Mouse (Mus musculus) layer of hippocampus, adult 11-12 months (tissue): ENCODE data around the gene Ttyh3.

Experiments
- DNase-seq: peaks from one replicate; pipeline ENCODE4 v3.0.0; 2022; ENCODE audit warnings: low spot score

Ttyh3 gene

DNA sequence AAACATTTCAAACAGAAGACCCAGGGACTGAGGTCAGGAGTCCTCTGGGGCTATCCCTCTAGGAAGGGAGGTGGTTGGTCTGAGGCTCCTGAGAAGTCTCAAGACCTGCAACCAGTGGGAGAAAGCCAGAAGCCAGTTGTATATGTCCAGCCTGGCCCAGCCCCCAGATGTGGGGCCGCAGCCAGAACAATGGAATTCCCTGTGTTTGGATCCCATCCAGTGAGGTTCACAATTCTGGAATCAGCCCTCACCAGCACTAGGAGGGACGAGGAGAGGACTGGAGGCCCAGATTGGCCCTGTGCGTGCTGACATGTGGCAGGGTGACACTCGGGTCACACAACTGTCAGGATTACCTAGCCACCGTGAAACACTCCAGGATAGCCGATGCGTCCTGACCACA lies 3.8 kb upstream of the Ttyh3 start:
- no peak for DNase-seq

DNA sequence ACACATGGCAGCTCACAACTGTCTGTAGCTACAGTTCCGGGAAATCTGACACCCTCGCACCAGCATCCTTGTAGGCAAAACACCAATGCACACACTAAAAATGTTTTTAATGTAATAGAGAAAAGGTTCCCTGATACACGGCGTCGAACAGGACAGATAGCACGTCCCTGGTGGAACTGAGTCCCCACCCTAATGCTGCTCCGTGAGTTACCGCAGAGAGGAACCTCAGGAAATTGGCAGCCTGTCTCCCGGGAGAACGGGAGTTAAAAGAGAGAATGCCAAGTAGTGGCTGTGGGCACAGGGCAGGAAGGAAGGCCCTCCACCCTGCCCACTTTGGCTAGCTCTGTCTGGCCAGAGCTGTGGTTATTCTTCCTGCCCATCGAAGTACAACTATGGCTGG lies 2.4 kb upstream of the Ttyh3 start:
- no peak for DNase-seq

DNA sequence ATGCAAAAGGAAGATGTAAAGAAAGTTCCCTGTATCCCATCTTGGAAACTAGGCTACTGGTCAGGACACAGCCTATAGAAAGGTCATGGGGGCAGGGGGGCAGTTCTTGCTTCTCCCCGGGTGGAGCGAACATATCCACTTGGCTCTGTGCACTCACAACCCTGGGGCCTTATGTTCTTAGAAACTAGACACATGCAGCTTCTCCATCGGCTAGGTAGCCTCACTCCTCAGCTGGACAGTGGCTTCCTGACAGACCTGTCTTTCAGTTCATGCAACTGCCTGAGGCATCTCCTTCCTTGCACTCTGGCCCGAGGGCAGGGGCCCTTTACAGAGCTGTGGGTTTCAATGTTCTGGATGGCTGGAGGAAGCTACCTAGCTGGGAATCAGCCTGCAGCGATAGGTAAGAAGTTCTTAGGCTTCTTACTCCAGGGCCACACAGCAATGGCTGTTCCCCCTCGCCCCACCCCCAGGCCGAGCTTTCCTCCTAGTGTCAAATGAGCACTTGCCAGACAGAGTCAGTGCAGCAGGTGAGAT lies 1.1 kb upstream of the Ttyh3 start:
- no peak for DNase-seq

DNA sequence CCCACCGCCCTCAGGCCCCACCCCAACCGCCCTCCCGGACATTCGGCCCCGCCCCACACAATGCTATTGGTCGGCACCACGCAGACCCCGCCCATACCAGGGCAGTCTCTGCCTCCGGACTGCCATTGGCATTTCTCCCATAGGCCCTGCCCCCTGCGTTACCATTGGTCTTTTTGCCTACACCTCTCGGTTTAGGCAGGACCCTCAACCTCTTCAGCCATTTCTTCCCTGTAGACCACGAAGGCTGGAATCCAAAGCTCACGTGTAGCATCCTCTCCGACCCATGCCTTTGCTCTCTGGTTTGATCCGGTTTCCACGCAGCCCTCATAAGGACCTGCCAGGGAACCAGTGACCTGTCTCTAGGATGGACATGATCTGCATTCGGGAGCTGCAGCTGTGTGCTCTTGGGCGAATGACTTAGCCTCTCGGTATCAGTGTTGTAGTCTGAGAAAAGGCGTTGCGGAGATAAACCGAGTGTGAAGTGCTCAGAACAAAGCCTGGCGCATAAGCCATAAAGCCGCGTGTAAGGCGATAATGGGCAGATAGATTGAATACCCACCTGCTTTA lies 353 bp upstream of the Ttyh3 start:
- peak; percentile 97 for DNase-seq

DNA sequence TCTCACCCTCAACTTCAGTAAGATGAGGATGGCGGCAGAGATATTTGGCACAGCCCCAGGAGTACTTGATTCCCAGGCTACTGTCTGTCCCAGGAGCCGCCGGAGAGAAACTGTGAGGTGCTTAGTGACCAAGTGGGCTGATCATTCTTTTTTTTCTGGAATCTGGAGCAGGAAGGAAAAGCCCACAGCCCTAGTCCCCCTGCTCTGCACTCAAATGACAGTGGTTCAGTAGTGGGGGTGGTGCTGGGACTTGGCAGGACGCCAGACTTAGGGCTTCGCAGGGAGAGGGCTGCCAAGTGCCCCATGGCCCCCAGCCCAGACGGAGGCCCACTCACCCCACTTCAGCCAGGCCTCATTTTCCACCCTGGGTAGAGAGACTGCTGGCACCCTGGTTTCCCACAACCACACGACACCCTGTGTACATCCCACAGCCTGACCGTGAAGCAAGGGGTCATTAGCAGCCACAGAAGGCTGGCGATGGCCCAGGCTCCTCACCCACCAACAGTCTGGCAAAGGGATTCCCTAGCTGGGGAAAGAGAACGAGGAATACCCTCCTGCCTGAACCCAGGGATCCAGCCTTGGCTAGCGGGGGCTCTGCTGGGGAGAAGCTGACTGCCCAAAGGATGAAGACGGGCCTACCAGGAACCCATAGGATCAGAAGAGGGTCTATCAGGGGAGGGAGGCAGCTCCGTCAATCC lies 861 bp downstream of the Ttyh3 start:
- DNase-seq: peak; percentile 71

DNA sequence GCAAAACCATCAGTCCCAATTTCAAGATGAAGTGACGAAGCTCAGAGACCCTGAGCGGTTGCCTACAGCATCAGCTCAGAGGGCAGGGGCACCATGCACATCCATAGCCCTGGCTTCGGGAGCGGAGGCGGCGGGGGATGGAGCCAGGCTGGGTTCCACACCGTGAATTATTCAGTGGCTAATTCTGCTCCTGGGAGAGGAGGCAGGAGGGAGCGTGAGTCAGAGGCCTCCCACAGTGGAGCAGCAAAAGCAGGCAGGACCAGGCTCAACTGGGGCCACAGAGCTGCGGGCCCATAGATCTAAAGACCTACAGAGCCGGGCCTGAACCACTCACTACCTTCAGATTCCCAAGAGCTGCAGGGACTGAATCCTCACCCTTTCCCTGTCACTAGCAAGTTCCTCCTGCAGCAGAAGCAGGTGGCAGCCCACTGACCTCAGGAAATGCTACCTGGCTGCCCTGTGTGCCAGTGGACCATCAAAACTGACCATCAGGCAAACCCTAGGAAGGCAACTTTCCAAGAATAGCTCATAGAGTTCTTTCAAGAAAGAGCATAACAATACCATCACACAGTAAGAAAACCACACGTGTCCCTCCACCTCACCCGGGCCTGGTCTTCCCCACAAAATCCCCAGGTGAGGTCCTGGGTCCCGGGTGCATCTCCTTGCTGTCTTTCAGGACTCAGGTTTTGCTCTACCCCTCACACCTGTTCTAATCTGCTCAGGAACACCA lies 1.6 kb downstream of the Ttyh3 start:
- DNase-seq: peak; percentile 62

DNA sequence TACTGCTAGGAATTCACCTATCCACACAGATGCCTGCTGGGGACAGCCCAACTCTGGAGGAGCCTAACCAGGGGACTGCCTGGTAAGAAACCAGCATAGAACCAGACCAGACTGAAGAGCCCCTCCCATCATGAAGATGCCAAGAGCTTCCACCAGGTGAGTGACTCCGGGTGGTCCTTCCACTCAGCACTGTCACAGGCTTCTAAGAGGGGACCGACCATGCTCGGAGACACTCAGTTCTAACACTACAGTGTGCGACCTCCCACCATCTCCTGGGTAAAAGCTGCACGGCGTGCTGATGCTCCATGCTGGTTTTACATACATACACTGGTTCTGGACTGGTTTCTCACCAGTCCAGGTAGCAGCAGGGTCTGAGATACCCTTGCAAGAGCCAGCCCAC lies 2.7 kb downstream of the Ttyh3 start:
- no peak for DNase-seq

DNA sequence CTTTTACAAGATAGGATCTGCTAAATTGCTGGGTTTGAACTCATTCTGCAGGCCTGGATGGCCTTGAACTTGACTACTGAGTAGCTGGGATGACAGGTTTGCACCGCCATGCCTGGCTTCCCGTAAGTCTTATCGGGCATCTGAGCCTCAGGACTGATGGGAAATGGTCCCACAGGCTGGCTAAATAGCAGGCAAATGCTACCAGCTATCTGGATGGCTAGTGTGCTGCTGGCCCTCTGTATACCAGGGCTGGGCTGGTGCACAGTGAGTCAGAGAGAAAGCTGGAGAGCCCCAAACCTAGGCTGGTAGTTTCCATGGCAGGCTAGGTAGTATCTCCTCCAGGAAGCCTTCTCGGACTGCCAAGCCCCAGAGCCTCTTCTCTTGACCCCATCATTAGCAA lies 3.4 kb downstream of the Ttyh3 start:
- DNase-seq: no peak

DNA sequence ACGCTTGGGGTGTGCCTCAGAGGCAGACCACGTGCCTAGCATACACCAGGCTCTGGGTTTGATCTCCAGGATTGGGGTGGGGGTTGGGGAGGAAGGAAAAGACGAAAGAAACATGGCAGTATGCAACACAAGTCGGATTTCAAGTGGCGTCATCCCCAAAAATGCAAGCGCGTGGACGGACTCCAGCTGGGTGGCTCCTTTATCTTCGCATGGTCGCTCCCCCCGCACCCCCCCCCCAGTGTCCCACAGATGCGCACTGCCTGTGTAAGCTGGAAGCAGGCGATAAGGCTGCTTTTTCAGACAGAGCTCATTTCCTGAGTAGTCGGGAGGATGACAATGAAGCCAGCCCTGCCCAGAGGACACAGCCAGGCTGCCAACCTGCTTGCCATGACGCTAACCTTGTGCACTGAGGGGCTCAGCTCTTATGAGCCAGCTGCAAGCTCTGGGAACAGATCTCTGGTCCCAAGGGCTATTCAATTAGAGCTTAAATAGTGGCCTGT lies 4.1 kb downstream of the Ttyh3 start:
- no peak for DNase-seq

DNA sequence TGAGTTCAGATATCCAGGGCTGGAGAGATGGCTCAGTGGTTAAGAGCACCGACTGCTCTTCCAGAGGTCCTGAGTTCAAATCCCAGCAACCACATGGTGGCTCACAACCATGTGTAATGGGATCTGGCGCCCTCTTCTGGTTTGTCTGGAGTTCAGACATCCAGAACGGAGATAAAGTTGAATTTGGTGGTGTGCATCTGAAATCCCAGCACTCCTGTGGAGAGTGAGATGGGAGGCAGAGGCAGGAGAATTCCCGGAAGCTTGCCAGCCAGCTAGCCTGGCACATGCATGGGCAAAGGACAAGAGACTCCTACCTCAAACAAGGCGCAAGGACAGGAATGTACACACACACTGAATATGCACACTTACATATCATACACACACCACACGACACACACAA lies 4.6 kb downstream of the Ttyh3 start:
- no peak for DNase-seq

DNA sequence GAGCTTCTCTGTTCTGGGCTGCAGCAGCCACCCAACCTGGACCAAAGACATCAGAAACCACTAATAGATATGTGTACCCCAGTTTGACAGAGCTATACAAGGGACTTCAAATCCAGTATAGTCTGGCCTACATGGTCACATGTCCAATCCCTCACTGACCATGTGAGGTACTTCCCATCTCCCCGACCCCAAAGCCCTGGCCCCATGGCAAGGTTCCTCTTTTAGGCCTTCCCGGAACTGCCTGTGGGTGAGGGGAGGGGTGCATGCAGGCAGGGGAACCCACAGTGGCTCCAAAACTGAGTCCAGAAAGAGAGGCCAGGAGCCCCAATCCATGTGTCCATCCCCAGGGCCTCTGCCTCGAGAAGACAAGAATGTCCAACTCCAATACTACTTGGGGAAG lies 6.8 kb downstream of the Ttyh3 start:
- peak; percentile 58 for DNase-seq

DNA sequence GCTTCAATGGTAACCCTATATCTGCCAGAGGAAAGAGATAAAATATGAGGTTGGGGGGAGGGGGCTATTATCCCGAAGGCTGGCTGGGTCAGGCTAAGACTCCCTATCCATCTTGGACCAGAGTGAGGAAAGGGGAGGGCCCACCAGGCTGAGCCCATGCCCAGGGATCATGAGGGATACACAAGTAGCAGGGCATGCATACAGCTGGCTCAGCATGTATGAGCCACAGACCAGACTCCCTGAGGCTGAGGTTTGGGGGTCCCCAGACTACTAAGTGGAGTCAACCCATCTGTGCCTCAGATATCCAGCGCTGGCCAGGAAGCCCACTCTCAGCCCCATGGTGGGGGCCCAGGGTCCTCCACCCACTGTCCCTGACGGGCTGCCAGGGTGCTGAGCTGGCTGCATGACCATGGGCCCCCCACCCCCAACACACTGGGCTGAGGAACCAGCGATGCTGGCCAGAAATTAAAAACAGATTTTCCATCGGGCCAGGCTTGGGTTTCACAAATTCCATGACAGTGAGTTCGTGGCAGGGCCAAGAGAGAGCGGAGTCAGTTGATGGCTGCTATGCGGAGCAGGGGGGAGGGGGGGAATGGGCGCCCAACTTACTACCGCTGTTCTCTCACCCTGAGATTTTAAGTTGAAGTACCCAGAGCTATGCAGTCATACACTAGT lies 7.4 kb downstream of the Ttyh3 start:
- DNase-seq: no peak

DNA sequence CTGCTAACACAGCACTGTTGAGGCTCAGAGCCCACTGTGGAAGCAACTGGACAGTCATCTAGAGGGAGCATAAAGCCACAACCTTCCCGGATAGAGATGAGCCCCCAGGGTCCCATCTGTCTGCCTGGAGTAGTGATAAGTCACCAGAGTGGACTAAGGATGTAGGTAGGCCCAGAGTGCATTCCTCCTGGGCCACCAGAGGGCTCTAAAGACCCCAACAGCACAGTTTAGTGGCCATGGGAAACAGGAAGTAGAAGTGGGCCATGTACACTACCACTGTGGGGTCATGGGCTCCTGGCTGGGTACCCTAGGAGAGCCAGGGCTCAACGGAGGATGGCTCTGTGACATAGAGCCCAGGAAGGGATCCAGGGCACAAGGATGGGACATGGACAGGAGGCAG lies 8.0 kb downstream of the Ttyh3 start:
- DNase-seq: no peak

DNA sequence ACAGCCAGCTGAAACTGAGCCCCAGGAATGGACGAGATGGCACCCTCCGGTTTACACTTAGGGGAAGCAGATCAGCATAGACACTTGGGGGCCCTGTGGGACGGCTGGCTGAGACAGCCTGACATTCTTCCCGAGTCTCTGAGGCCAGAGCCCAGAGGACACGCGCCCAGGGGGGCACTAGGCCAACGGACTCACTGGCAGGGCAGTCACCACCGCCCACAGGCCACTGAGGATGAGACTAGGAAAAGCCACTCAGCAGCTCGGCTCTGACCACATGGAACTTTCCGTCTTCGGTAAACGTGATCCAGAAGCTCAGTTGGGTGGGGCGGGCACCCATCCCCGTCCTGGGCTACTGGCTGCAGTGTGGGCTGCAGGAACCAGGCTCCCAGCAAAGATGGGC lies 9.0 kb downstream of the Ttyh3 start:
- no peak for DNase-seq

DNA sequence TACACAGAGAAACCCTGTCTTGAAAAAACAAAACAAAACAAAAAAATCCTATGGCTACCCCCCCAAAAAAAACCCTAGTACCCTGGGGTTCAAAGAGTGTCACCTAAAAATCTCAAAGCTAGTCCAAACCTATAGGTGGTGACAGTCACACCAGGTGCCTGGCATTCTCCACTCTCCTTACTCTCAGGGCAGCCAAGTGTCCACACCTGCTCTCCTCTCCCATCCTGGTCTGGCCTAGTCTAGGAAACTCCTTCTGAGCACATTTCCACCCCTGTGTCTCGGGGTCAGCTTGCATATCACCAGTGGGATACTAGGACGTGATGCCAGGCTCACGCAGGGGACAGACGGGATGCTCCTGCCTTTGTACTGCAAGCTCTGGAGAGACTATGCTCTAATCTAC lies 9.5 kb downstream of the Ttyh3 start:
- no peak for DNase-seq

DNA sequence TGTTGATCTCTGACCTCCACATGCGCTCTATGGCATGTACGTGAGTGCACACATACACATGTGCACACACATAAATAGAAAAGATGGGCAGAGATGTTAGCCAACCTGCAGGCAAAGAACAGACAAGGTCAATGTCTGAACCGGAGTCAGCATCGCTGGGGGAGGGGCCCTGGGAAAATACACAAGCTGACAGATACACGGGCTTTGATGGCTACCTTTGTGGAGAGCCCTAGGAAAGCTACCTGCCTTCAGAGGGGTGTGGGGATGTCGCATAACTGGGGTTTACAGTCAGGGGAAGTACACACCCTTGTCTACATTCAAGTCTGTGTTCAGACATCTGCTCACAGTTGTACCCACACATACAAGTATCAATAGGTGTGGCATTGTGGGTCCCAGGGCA lies 10.3 kb downstream of the Ttyh3 start:
- DNase-seq: no peak

DNA sequence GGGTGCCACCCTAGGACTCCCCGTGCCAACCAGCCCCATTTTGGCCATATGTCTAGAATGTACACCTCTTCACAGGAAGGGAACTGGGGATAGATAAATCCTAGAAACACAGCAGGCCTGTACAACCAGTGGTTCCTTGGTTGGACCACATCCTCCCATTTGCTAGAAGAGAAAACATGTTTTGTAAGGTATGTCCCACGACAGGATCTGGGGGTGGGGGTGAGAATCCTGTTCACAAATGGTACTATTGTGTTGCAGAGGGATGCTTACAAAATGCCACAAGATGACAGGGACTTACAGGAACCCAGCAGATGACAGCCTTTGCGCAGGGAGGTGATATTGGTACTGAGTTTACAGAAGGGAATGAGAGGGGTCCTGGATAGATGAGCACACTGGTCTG lies 10.8 kb downstream of the Ttyh3 start:
- no peak for DNase-seq

DNA sequence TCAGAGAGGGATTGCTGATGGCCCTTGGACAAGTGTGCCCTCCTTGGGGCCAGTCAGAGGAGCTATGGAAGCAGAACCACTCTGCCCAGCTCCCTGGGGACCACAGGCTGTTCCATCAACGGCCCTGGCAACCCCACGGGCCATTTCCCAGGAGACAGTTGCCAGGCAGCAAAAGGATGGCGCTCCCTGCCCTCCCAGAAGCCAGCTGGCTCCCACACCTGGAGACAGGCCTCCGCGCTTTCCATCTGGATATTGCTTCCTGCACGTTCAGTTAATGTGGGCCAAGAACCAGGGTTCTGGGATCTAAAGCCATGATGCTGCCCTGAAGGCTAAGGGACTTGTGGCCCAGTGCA lies 11.8 kb downstream of the Ttyh3 start:
- peak; percentile 59 for DNase-seq

DNA sequence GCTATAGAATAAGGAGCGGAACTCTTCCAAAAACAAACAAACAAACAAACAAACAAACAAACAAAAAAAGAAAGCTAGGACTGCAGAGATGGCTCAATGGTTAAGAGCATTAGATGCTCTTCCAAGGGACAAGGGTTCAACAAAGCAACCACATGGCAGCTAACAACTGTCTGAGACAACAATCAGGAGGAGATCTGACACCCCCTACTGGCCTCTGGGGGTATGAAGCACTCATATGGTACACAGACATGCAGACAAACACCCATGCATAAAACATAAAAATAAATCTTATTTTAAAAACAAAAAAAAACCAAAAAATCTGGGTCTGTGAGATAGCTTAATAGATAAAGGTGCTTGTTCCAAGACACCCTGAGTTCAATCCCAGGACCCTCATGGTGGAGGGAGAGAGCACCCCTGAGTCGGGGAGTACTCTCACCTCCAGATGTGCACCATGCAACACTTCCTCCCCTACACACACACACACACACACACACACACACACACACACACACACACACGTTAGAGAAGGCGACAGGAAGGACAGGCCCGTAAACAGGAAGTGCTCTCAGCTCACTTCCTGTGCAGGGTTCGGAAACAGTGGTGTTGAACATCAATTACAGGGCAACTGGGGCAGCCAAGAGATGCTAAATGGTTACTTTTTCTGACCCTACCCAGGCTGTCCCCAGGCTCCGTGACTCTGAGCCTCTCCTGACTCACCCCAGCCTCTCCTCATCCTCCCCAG lies 12.3 kb downstream of the Ttyh3 start:
- no peak for DNase-seq

DNA sequence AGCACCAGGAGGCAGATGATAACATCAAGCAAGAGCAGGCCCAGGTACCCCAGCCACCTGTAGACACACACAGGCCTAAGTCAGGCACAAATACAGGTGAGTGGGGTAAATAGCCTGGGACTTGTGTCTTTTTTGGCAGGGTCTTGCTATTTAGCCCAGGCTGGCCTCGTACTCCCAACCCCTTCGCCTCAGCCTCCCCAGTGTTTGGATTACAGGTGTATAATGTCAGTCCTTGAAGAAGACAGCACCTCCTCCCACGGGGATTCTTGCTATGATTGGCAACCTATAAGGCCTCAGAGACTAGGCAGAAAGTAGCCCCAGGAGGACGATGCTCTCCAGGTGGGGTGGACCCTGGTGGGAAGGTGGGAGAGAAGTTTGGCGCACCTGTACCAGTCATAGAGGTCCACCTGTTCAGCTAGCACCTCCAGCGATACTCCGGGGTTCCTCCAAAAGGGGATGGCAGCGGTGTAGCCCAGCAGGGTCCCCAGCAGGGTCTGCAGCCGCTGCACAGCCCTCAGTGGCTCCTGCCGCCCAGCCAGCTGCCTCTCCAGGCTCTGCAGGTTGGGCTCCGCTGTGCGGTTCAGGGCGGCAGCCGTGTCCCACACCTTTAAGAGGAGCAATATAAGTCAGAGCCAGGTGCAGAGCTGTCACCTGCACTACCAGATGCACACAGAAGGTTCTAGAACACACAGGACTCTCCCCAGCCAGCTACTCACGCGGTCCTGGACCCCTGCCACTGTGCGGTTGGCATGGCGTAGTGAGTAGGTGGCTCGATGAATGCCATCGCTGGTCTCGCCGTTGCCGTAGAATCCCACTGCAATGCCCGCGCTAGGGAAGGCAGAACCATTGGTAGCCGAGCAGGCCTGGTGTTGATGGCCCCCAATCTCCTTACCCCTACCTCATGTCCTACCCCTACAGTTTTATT lies 13.8 kb downstream of the Ttyh3 start:
- peak; percentile 61 for DNase-seq

DNA sequence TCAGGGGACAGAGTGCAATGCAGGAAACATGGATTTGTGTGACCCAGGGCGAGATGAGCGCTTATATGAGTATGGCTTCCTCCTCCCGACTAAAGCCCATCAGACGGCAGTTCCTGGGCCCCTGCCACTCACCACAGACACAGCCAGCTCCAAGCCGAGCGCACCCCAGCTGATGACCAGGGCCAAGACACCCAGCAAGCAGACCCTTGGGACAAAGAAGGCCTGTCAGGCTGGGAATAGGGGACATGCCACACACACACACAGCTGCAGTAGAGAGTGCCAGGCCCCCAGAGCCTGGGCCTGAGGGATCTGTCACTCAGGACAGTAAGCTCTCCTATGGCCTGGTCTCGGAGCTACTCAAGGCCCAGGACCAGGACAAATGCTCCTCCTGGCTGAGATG lies 15.4 kb downstream of the Ttyh3 start:
- DNase-seq: peak; percentile 60
